Mouse (Mus musculus) layer of hippocampus, adult 2 months (tissue): ENCODE results near the gene Nfe2. TPM values are rescaled to one million over a fixed set of nuclear protein-coding genes. Genes with fewer than 3 reads are reported as not detected.
A peak's percentile ranks its signal among the peaks of the same experiment; 100 is the strongest.

Experiments
- DNase-seq, 2 experiments: peaks; one replicate each; pipeline ENCODE4 v3.0.0; 2022; ENCODE audit warnings: low spot score in 2 of 2
- H3K27ac ChIP-seq: fragments of 200-600 bp; 2 replicates; pipeline ENCODE4 v1.8.1; 2022
- H3K4me3 ChIP-seq: fragments of 200-600 bp; 2 replicates; pipeline ENCODE4 v1.8.1; 2022; ENCODE audit warnings: mild to moderate bottlenecking
- CTCF ChIP-seq: fragments of 200-600 bp; conservative IDR thresholded peaks from 2 replicates; pipeline ENCODE4 v1.8.1; 2022; ENCODE audit warnings: antibody characterized with exemption, mild to moderate bottlenecking, moderate library complexity
- microRNA-seq, 2 experiments: library from miRNA; unstranded; fragments of <30 nt; microRNA quantifications; one replicate each; pipeline ENCODE4 v1.2.0; 2021
- total RNA-seq, 2 experiments: library from RNA; stranded (reverse); gene quantifications; 2 replicates each; pipeline ENCODE4 v1.2.3; 2021

Nfe2 gene
- total RNA-seq, 2 experiments from 2014 or later, result not detected

GRCm38 (mm10) chr15:103214971-103215907 is 43.0 kb downstream of the Nfe2 start:
- H3K4me3 ChIP-seq, result peak overlapping the region; percentile 71
- peak overlapping the region; percentile 92 for H3K27ac ChIP-seq
- TF ChIP-seq CTCF, result no peak
- DNase-seq, result peak; percentile 93 to 94

GRCm38 (mm10) chr15:103214149-103214548 is 44.1 kb downstream of the Nfe2 start:
- peak overlapping the region; percentile 92 for H3K27ac ChIP-seq
- H3K4me3 ChIP-seq, result peak overlapping the region; percentile 71
- DNase-seq, result peak in 1 of 2 experiments; percentile 17
- no peak for TF ChIP-seq CTCF

GRCm38 (mm10) chr15:103205156-103205555 is 53.0 kb downstream of the Nfe2 start:
- TF ChIP-seq CTCF, result peak; percentile 73
- Histone ChIP-seq H3K4me3 (no peak overlapping the region), H3K27ac (no peak overlapping the region)
- DNase-seq, result no peak

- no peak for DNase-seq
- Histone ChIP-seq H3K27ac (peak overlapping the region; percentile 1; the same call in 1 of the 2 replicates), H3K4me3 (no peak overlapping the region)
- TF ChIP-seq CTCF, result no peak
Observed at GRCm38 (mm10) chr15:103202088-103202793, 56.0 kb downstream of the Nfe2 start.

Small RNA genes within 50 kb of the gene (microRNA-seq; reads per million reads assigned to microRNA genes)
- gene Mir148b, result 97.4 to 117 reads per million in 2 experiments

Other genes with a start within 250 kb of the Nfe2 start
- not detected for gene Hoxc4, start 239.5 kb downstream of the Nfe2 start, total RNA-seq
- gene Smug1, start 91.3 kb downstream of the Nfe2 start, total RNA-seq, result 10 to 100 TPM; 17.9 to 18.2 TPM
- 100 to 1,000 TPM; 179 to 187 TPM for gene Cbx5, start 18.6 kb downstream of the Nfe2 start, total RNA-seq
- gene Hnrnpa1, start 18.0 kb downstream of the Nfe2 start, total RNA-seq, result 100 to 1,000 TPM; 256 to 265 TPM
- 10 to 100 TPM; 91.0 to 96.2 TPM for gene Copz1, start 14.3 kb upstream of the Nfe2 start, total RNA-seq
- under 1 TPM; 0.61 to 0.81 TPM for gene Gpr84, start 52.2 kb upstream of the Nfe2 start, total RNA-seq
- gene Zfp385a, start 81.7 kb upstream of the Nfe2 start, total RNA-seq, result 10 to 100 TPM; 40.8 to 42.2 TPM
- 1 to 10 TPM; 1.2 to 2.1 TPM for gene Itga5, start 108.4 kb upstream of the Nfe2 start, total RNA-seq
- not detected for gene Gtsf1, start 172.1 kb upstream of the Nfe2 start, total RNA-seq
- not detected for gene Gtsf2, start 190.1 kb upstream of the Nfe2 start, total RNA-seq
- gene Nckap1l, start 195.4 kb upstream of the Nfe2 start, total RNA-seq, result 1 to 10 TPM; 6.9 to 8.7 TPM
- gene Pde1b, start 244.6 kb upstream of the Nfe2 start, total RNA-seq, result 100 to 1,000 TPM; 109 to 117 TPM